Mouse (Mus musculus) activated CD4-positive, CD25-positive, alpha-beta regulatory T cell, adult 4 months (primary cell): Measurements from ENCODE around the gene Adgrl2. TPM values are rescaled to one million over a fixed set of nuclear protein-coding genes. Genes with fewer than 3 reads are reported as not detected.

Experiments
- ATAC-seq: one replicate; pipeline ENCODE4 v1.8.0; 2017
- polyA plus RNA-seq, 2 experiments: library from polyadenylated mRNA; unstranded; fragments of 100-300 nt; shearing (Covaris generic); gene quantifications; one replicate each; pipeline ENCODE4 v1.2.1; 2017

Adgrl2 gene
- polyA plus RNA-seq, 2 experiments from 2014 or later: 0.17 TPM; not detected in 1

GRCm38 (mm10) chr3:148885184-148885583, 105.2 kb downstream of the Adgrl2 start:
- no peak for ATAC-seq

- no peak for ATAC-seq
Observed at GRCm38 (mm10) chr3:148881431-148881830, 108.9 kb downstream of the Adgrl2 start.

- no peak for ATAC-seq
Observed at GRCm38 (mm10) chr3:148872563-148872962, 117.8 kb downstream of the Adgrl2 start.

GRCm38 (mm10) chr3:148871792-148872464, 118.4 kb downstream of the Adgrl2 start:
- ATAC-seq: no peak

- peak; percentile 73 for ATAC-seq
Observed at GRCm38 (mm10) chr3:148867618-148868017, 122.7 kb downstream of the Adgrl2 start.

GRCm38 (mm10) chr3:148866633-148867032, 123.7 kb downstream of the Adgrl2 start:
- ATAC-seq: no peak

GRCm38 (mm10) chr3:148866053-148866452, 124.3 kb downstream of the Adgrl2 start:
- ATAC-seq: no peak

GRCm38 (mm10) chr3:148865234-148865633, 125.1 kb downstream of the Adgrl2 start:
- no peak for ATAC-seq

- no peak for ATAC-seq
Observed at GRCm38 (mm10) chr3:148861860-148862259, 128.5 kb downstream of the Adgrl2 start.

GRCm38 (mm10) chr3:148854306-148854910, 135.9 kb downstream of the Adgrl2 start:
- ATAC-seq: no peak

- ATAC-seq: no peak
Observed at GRCm38 (mm10) chr3:148853372-148853771, 137.0 kb downstream of the Adgrl2 start.

GRCm38 (mm10) chr3:148852556-148852955, 137.8 kb downstream of the Adgrl2 start:
- ATAC-seq: no peak

- peak; percentile 43 for ATAC-seq
Observed at GRCm38 (mm10) chr3:148850821-148851220, 139.5 kb downstream of the Adgrl2 start.

- ATAC-seq: no peak
Observed at GRCm38 (mm10) chr3:148848366-148848765, 142.0 kb downstream of the Adgrl2 start.

- no peak for ATAC-seq
Observed at GRCm38 (mm10) chr3:148844182-148844581, 146.2 kb downstream of the Adgrl2 start.

- no peak for ATAC-seq
Observed at GRCm38 (mm10) chr3:148842533-148842932, 147.8 kb downstream of the Adgrl2 start.

GRCm38 (mm10) chr3:148838835-148839296, 151.5 kb downstream of the Adgrl2 start:
- no peak for ATAC-seq

GRCm38 (mm10) chr3:148838095-148838834, 152.1 kb downstream of the Adgrl2 start:
- ATAC-seq: no peak

- ATAC-seq: no peak
Observed at GRCm38 (mm10) chr3:148835136-148835535, 155.2 kb downstream of the Adgrl2 start.

- no peak for ATAC-seq
Observed at GRCm38 (mm10) chr3:148833070-148833769, 157.1 kb downstream of the Adgrl2 start.

GRCm38 (mm10) chr3:148832001-148832400, 158.4 kb downstream of the Adgrl2 start:
- no peak for ATAC-seq

- no peak for ATAC-seq
Observed at GRCm38 (mm10) chr3:148828519-148828918, 161.8 kb downstream of the Adgrl2 start.

GRCm38 (mm10) chr3:148823551-148823950, 166.8 kb downstream of the Adgrl2 start:
- no peak for ATAC-seq
